Mouse (Mus musculus): ENCODE data around the gene Tnip2. TPM values are rescaled to one million over a fixed set of nuclear protein-coding genes. Genes with fewer than 3 reads are reported as not detected.

Tnip2 gene
- polyA plus RNA-seq, 1 experiment from 2014 or later: 18.8 TPM

GRCm38 (mm10) chr5:34500886-34501285 lies 12.9 kb downstream of the Tnip2 start:
- Histone ChIP-seq H3K4me1 (peaks cover 6% of the 10 kb centered on the region; the same call in 1 of the 2 replicates), H3K4me3 (no peak overlapping the region), H3K9me3 (no peaks in the 10 kb centered on the region), H3K9ac (no peak overlapping the region), H3K36me3 (peaks cover 41% of the 10 kb centered on the region), H3K4me2 (no peak overlapping the region), H3K27ac (replicated peaks) (no peak overlapping the region), H3K27me3 (replicated peaks) (no peaks in the 10 kb centered on the region)
- 49% methylated on average over 5 of the region's 5 CpGs for WGBS
- ATAC-seq (ENCODE audit: extremely low read depth, insufficient number of reproducible peaks, low FRiP score, low TSS enrichment): no peak

- H3K4me1 ChIP-seq: peaks cover 6% of the 10 kb centered on the region; the same call in 1 of the 2 replicates
- no peak overlapping the region for H3K4me3 ChIP-seq
- no peak overlapping the region for H3K27ac ChIP-seq (replicated peaks)
- no peaks in the 10 kb centered on the region for H3K27me3 ChIP-seq (replicated peaks)
- no peak overlapping the region for H3K4me2 ChIP-seq
- H3K9me3 ChIP-seq: no peaks in the 10 kb centered on the region
- ATAC-seq (ENCODE audit: extremely low read depth, insufficient number of reproducible peaks, low FRiP score, low TSS enrichment): no peak
- peaks cover 32% of the 10 kb centered on the region for H3K36me3 ChIP-seq
- 81% methylated on average over 6 of the region's 6 CpGs for WGBS
- H3K9ac ChIP-seq: no peak overlapping the region
Observed at GRCm38 (mm10) chr5:34496745-34497144, 17.0 kb downstream of the Tnip2 start.

- Histone ChIP-seq H3K4me1 (peaks cover 6% of the 10 kb centered on the region; the same call in 1 of the 2 replicates), H3K4me2 (no peak overlapping the region), H3K9ac (no peak overlapping the region), H3K27ac (replicated peaks) (no peak overlapping the region), H3K36me3 (peaks cover 33% of the 10 kb centered on the region), H3K9me3 (no peaks in the 10 kb centered on the region), H3K4me3 (no peak overlapping the region), H3K27me3 (replicated peaks) (no peaks in the 10 kb centered on the region)
- ATAC-seq (ENCODE audit: extremely low read depth, insufficient number of reproducible peaks, low FRiP score, low TSS enrichment): no peak
- 82% methylated on average over 3 of the region's 3 CpGs for WGBS
Observed at GRCm38 (mm10) chr5:34489418-34489787, 24.4 kb downstream of the Tnip2 start.

GRCm38 (mm10) chr5:34488741-34489417 lies 24.9 kb downstream of the Tnip2 start:
- Histone ChIP-seq H3K4me2 (no peak overlapping the region), H3K27me3 (replicated peaks) (no peaks in the 10 kb centered on the region), H3K27ac (replicated peaks) (no peak overlapping the region), H3K4me1 (peaks cover 6% of the 10 kb centered on the region; the same call in 1 of the 2 replicates), H3K36me3 (peaks cover 39% of the 10 kb centered on the region), H3K9me3 (no peaks in the 10 kb centered on the region), H3K9ac (no peak overlapping the region), H3K4me3 (no peak overlapping the region)
- no peak for ATAC-seq (ENCODE audit: extremely low read depth, insufficient number of reproducible peaks, low FRiP score, low TSS enrichment)
- 75% methylated on average over 6 of the region's 6 CpGs for WGBS

- Histone ChIP-seq H3K27ac (replicated peaks) (no peak overlapping the region), H3K4me3 (no peak overlapping the region), H3K27me3 (replicated peaks) (no peaks in the 10 kb centered on the region), H3K4me2 (no peak overlapping the region), H3K9ac (no peak overlapping the region), H3K9me3 (no peaks in the 10 kb centered on the region), H3K36me3 (peaks cover 44% of the 10 kb centered on the region), H3K4me1 (peaks cover 6% of the 10 kb centered on the region; the same call in 1 of the 2 replicates)
- no peak for ATAC-seq (ENCODE audit: extremely low read depth, insufficient number of reproducible peaks, low FRiP score, low TSS enrichment)
- WGBS: 68% methylated on average over 6 of the region's 6 CpGs
Observed at GRCm38 (mm10) chr5:34487320-34488090, 26.3 kb downstream of the Tnip2 start.

GRCm38 (mm10) chr5:34485731-34486130 lies 28.1 kb downstream of the Tnip2 start:
- Histone ChIP-seq H3K27ac (replicated peaks) (no peak overlapping the region), H3K4me1 (peaks cover 6% of the 10 kb centered on the region; the same call in 1 of the 2 replicates), H3K4me3 (no peak overlapping the region), H3K9me3 (peaks cover under 1% of the 10 kb centered on the region; the same call in 1 of the 2 replicates), H3K9ac (no peak overlapping the region), H3K4me2 (no peak overlapping the region), H3K36me3 (peaks cover 61% of the 10 kb centered on the region), H3K27me3 (replicated peaks) (no peaks in the 10 kb centered on the region)
- WGBS: 85% methylated on average over 15 of the region's 15 CpGs
- ATAC-seq (ENCODE audit: extremely low read depth, insufficient number of reproducible peaks, low FRiP score, low TSS enrichment): no peak

GRCm38 (mm10) chr5:34480926-34481325 lies 32.9 kb downstream of the Tnip2 start:
- Histone ChIP-seq H3K4me3 (no peak overlapping the region), H3K36me3 (peaks cover 89% of the 10 kb centered on the region), H3K27ac (replicated peaks) (no peak overlapping the region), H3K4me1 (no peaks in the 10 kb centered on the region), H3K27me3 (replicated peaks) (no peaks in the 10 kb centered on the region), H3K9ac (no peak overlapping the region), H3K4me2 (no peak overlapping the region), H3K9me3 (peaks cover 4% of the 10 kb centered on the region; the same call in 1 of the 2 replicates)
- ATAC-seq (ENCODE audit: extremely low read depth, insufficient number of reproducible peaks, low FRiP score, low TSS enrichment): no peak
- whole genome bisulfite sequencing: 82% methylated on average over 3 of the region's 3 CpGs

- H3K27ac ChIP-seq (replicated peaks): no peak overlapping the region
- no peaks in the 10 kb centered on the region for H3K4me1 ChIP-seq
- H3K9me3 ChIP-seq: no peaks in the 10 kb centered on the region
- no peak overlapping the region for H3K4me3 ChIP-seq
- 92% methylated on average over 2 of the region's 2 CpGs for WGBS
- H3K36me3 ChIP-seq: peaks cover 79% of the 10 kb centered on the region
- H3K4me2 ChIP-seq: no peak overlapping the region
- H3K9ac ChIP-seq: no peak overlapping the region
- no peaks in the 10 kb centered on the region for H3K27me3 ChIP-seq (replicated peaks)
- ATAC-seq (ENCODE audit: extremely low read depth, insufficient number of reproducible peaks, low FRiP score, low TSS enrichment): no peak
Observed at GRCm38 (mm10) chr5:34468039-34468775, 45.6 kb downstream of the Tnip2 start.

- Histone ChIP-seq H3K9me3 (no peaks in the 10 kb centered on the region), H3K4me3 (no peak overlapping the region), H3K36me3 (peaks cover 85% of the 10 kb centered on the region), H3K9ac (no peak overlapping the region), H3K4me2 (no peak overlapping the region), H3K27ac (replicated peaks) (no peak overlapping the region), H3K4me1 (no peaks in the 10 kb centered on the region), H3K27me3 (replicated peaks) (no peaks in the 10 kb centered on the region)
- no peak for ATAC-seq (ENCODE audit: extremely low read depth, insufficient number of reproducible peaks, low FRiP score, low TSS enrichment)
- WGBS: 87% methylated on average over 2 of the region's 2 CpGs
Observed at GRCm38 (mm10) chr5:34466648-34467047, 47.1 kb downstream of the Tnip2 start.

GRCm38 (mm10) chr5:34466079-34466478 lies 47.7 kb downstream of the Tnip2 start:
- no peak overlapping the region for H3K4me3 ChIP-seq
- no peak overlapping the region for H3K27ac ChIP-seq (replicated peaks)
- no peak overlapping the region for H3K9ac ChIP-seq
- ATAC-seq (ENCODE audit: extremely low read depth, insufficient number of reproducible peaks, low FRiP score, low TSS enrichment): no peak
- no peaks in the 10 kb centered on the region for H3K9me3 ChIP-seq
- no peaks in the 10 kb centered on the region for H3K4me1 ChIP-seq
- 88% methylated on average over 1 of the region's 1 CpGs for WGBS
- peaks cover 88% of the 10 kb centered on the region for H3K36me3 ChIP-seq
- H3K27me3 ChIP-seq (replicated peaks): no peaks in the 10 kb centered on the region
- H3K4me2 ChIP-seq: no peak overlapping the region

GRCm38 (mm10) chr5:34461841-34462240 lies 52.0 kb downstream of the Tnip2 start:
- Histone ChIP-seq H3K36me3 (peaks cover 97% of the 10 kb centered on the region), H3K27me3 (replicated peaks) (no peaks in the 10 kb centered on the region), H3K4me2 (no peak overlapping the region), H3K9ac (no peak overlapping the region), H3K9me3 (no peaks in the 10 kb centered on the region), H3K4me1 (no peaks in the 10 kb centered on the region), H3K4me3 (no peak overlapping the region), H3K27ac (replicated peaks) (no peak overlapping the region)
- ATAC-seq (ENCODE audit: extremely low read depth, insufficient number of reproducible peaks, low FRiP score, low TSS enrichment): no peak
- whole genome bisulfite sequencing: 94% methylated on average over 6 of the region's 6 CpGs

Data from heart, embryonic 13.5 days (tissue).